Mouse (Mus musculus): ENCODE measurements at regions not wholly inside any gene's neighbourhood (a gene's known extent, or its start where the extent isn't known, plus 50 kb on each side); places are given as distances from the start of the nearest gene placed in this dataset.

- DNase-seq (ENCODE audit: extremely low spot score in 1 of 2, low spot score in 1 of 2): no peak
Measured at GRCm38 (mm10) chrX:158920217-158920616, 289.9 kb upstream of the Rps6ka3 start.

DNA sequence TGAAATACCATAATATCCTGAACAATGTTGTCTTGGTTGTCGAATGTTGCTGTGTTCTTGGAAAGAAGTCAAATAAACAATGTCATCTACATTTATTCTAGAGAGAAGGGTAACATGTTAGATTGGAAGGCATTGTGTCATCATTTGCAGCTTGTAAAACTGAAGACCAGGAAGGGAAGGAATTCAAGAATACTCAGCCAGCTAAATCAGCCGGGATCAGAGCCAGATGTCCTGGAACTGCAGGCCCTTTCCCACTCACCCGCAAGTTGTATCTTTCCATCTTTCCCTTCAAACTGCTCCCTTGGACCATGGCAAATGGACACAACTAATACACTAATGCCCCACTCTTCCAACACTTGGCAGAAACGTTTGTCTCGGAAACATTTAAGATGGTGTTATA lies 288.7 kb upstream of the Rps6ka3 start:
- DNase-seq (ENCODE audit: extremely low spot score in 1 of 2, low spot score in 1 of 2): no peak

DNA sequence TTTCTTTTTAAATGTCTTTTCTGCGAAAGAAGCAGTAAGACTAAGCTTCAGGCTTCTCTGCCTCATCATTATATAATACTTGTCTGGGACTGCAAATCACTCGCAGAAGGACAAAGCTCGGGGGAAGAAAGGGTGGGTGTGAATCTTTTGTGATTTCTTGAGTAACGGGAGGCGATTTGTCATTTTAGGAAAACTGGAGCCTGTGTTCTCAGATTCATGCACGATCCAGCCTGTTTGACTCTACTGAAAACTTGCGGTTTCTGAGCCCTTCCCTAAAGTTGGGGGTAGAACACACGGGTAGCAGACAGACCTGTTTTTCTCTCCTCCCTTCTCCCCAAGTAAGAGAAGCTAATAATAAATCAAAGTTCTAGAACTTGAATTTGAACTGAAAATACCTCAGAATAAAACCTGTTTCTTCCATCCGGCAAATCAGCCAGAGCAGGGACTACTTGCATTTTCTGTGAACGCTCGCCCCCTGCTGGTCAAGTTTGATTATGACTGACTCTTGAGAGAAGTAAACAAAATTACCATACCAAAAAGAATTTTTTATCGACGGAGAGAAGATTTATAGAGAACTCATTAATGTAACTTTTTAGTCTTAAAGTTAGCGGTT lies 288.2 kb upstream of the Rps6ka3 start:
- peak; percentile 69 to 96 for DNase-seq (ENCODE audit: extremely low spot score in 1 of 2, low spot score in 1 of 2)

DNA sequence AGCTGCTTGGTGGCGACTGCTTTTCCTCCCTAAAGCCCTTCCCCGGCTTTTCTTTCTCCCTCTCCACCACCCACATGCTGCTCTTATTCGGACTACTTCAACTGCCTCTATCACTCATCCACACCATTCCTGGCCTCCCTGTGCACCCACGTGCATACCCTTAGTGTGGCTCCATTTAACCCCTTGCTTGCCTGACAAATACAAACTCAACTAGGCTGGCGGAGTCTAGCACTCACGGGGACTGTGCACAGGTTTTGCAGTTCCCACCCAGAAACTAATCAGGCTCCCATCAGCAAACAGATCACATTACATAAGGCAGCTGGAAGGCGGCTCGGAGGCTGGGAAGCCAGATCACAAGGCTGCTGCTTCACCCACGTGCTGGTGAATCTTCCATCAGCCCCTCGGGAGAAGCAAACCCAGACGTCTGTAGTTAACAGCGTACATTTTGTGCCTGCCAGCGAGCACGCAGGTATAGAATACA lies 287.0 kb upstream of the Rps6ka3 start:
- peak; percentile 17 to 24 for DNase-seq (ENCODE audit: extremely low spot score in 1 of 2, low spot score in 1 of 2)

DNA sequence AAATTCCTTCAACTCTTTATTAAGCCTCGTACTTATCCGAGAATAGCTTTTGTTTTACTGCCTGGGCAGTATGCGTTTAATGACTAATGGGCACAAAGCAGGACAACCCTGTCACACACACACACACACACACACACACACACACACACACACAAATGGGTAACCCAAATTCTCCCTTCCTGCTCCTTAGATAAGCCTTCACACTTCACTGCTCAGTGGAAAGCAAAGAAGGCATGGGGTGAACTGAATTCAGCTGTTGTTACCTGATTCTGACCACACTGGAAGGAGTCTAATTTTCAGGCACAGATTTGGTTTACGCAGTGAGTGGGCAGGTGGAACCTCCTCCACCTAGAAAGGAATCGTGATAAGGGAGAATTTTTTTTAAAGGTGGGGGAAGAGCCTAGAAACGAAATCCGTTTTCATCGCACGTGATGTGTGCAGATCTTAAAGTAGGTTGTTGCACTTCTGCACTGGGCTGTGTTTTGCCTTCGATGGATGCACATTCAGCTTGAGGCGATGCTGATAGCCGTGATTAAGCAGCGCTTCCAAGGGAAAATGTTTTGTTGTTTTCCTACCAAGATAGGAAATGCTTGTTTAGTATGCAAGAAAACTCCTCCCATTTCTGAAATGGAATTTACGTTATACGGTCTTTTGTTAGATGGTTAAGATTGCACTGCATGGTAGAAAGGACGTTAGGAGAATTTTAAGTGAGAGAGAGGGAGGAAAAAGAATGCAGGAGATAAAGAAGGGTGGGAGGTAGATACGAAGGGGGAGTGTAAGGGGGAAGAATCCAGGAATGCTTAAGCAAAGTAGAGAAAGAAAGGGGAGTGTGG lies 286.2 kb upstream of the Rps6ka3 start:
- DNase-seq (ENCODE audit: extremely low spot score in 1 of 2, low spot score in 1 of 2): no peak

DNA sequence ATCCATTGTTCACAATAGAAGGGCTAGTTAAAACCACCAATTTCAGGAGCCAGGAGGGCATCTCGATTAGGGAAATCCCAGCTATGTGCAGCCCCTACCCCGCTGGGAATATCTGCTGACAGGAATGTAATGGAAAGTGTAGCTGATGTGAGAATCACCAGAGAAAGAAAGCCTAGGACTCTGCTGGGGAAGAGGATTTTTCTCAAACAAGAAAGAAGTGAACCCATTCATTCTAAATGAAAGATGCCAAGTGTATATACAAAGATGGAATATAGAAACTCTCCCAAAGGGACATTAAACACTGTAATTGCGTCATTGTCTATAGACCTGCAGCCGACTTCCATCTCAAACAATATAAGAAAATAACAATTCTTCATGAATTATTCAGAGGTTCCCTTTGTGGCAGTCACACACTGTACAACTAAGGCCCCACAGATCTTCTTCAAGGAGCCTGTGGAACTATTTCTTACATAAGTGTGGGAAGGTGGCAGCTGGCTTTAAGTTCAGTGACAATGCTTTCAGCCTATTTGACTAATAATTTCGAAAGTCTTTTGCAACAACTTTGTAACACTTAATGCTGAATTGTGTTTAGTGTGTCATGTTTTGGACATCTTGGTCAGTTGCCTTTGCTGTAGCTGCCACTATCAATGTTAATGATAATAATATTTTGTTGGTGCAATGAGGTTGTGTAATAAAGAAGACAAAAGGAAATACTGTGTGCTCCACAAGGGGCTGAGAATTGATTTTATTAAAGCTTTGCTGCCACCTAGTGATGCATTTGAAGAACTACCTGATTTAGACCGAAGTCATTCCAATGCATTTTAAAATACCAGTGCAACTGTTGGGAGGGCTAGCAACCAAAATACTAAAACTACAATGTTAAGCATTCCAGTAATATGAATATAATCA lies 285.4 kb upstream of the Rps6ka3 start:
- no peak for DNase-seq (ENCODE audit: extremely low spot score in 1 of 2, low spot score in 1 of 2)

DNA sequence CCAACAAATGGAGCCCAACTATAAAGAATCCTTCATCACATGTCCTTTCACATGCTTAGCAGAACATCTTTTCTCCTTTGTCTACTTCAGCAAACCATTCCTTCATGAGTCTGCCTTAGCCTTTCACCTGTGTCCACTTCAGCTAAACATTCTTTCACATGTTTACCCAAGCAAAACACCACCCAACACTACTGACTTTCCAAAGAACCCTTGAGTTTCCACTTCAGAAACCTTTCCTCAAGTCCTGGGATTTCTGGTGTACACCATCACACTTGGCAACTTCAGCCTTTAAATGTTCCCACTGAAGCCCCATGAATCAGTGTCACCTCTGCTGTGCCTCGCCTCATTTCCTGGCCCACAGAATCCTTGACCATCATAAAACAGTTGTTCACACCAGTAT lies 278.2 kb upstream of the Rps6ka3 start:
- DNase-seq (ENCODE audit: extremely low spot score in 1 of 2, low spot score in 1 of 2): no peak

- no peak for DNase-seq (ENCODE audit: extremely low spot score in 1 of 2, low spot score in 1 of 2)
Measured at GRCm38 (mm10) chrX:158947191-158947590, 262.9 kb upstream of the Rps6ka3 start.

DNA sequence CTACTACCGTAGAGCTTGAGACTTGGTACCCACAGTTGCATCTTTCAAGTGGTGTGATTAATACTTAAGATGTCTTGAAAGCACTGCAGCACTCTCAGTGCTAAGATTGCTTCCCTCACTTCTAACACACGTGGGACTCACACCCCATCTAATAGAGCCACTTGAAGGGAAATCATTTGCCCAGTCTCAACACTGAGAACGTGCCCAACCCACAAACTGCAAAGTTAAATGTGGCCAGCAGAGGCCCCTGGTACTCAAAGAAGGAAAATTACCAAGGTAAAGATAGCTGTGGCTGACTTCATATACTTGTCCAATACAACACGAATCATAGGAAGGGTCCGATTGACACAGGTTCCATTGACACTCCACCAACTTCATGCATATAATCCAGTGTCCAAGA lies 238.4 kb upstream of the Rps6ka3 start:
- peak in 1 of 2 experiments; percentile 10 for DNase-seq (ENCODE audit: extremely low spot score in 1 of 2, low spot score in 1 of 2)

DNA sequence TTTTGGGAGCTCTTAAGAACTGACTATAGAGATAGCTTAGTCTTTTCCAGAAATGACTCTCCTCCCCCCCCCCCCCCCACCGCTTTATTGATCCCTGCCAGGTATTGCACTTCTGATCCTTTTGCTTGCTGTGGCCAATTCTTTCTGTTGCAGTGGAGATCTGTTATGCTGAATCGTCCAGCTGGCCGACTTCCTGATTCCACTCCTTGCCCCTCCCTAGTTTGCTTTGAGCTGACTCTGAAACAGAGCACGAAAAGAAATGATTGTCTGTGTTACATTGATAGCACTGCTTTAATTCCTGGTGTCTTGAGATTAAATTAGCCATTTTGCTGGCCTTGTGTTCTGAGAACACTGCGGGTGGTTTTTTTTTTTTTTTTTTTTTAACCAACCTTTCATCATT lies 233.5 kb upstream of the Rps6ka3 start:
- no peak for DNase-seq (ENCODE audit: extremely low spot score in 1 of 2, low spot score in 1 of 2)

DNA sequence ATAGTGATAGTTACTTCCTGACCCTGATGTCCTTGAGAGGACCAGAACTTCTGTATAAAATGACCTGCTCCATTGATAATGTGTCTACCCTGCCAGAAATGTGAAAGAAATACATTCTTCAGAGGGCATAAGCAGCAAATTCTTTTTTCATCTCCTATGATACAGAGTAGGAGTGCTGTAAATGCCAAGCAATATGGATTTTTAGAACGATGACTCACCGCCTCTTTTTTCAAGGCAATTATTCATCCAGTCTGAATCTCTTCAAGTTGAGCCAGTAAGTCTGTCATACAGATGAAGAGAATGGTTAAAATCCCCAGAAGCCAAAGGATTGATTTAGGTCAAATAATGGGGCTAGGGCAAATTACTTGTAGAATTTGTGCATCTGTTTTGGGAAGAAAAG lies 225.4 kb upstream of the Rps6ka3 start:
- no peak for DNase-seq (ENCODE audit: extremely low spot score in 1 of 2, low spot score in 1 of 2)

- DNase-seq (ENCODE audit: extremely low spot score in 1 of 2, low spot score in 1 of 2): no peak
Measured at GRCm38 (mm10) chrX:158987676-158988075, 222.4 kb upstream of the Rps6ka3 start.

- DNase-seq (ENCODE audit: extremely low spot score in 1 of 2, low spot score in 1 of 2): no peak
Measured at GRCm38 (mm10) chrX:159018955-159019354, 191.2 kb upstream of the Rps6ka3 start.

- no peak for DNase-seq (ENCODE audit: extremely low spot score in 1 of 2, low spot score in 1 of 2)
Measured at GRCm38 (mm10) chrX:159026311-159026710, 183.8 kb upstream of the Rps6ka3 start.

DNA sequence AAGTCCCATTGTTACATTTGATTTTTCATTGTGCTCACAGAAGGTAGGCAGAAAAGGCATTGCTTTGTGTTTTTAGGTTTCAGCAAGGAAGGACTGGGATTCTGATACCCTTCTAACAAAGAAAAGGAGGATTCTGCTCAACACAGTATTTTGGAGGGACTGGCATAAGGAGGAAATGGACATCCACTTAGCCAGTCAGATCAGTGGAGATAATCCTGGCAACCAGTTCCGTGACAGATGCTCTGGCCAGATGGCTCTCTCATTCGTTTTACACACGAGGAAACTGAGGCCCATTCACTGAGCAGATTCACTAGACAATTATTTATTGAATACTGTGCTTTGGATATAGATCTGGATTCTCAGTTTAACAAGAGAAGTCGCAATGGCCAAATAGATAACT lies 178.2 kb upstream of the Rps6ka3 start:
- DNase-seq (ENCODE audit: extremely low spot score in 1 of 2, low spot score in 1 of 2): no peak

DNA sequence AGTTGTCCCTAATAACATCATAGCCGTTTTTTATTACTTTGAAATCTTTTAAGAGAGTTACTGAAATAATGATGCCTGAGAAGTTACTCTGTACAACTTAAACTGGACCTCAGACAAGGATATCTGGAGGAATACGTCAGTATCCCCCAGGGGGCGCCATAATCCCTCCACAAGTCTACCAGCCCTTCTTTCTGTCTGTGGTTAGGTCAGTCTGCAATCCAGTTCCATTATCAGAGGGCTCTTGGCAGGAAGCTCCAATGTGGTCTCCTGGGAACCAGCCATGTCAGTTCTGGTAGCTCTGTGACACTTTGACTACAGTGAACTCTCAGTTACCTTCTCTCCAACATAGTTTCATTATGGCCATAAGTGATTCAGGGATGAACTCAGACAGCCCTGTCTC lies 166.7 kb upstream of the Rps6ka3 start:
- DNase-seq (ENCODE audit: extremely low spot score in 1 of 2, low spot score in 1 of 2): peak in 1 of 2 experiments; percentile 37

GRCm38 (mm10) chrX:159047876-159048275 lies 162.2 kb upstream of the Rps6ka3 start:
- DNase-seq (ENCODE audit: extremely low spot score in 1 of 2, low spot score in 1 of 2): no peak

GRCm38 (mm10) chrX:159055689-159056461 lies 154.2 kb upstream of the Rps6ka3 start:
- DNase-seq (ENCODE audit: extremely low spot score in 1 of 2, low spot score in 1 of 2): no peak

DNA sequence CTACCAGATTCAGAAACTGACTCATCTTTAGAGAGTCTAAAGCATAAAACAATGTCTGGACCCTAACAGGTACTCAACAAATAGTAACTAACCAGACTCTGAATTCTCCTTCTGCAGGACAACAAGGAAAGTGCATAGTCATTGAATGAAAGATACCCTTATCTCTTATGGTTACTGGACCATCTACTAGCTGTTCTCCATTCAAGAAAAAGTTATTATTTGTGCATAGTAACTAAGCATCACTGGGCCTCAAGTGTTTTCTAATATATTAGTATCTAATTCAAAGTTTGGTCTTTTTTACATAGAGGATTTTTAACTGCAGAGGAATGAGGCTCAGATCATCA lies 153.7 kb upstream of the Rps6ka3 start:
- DNase-seq (ENCODE audit: extremely low spot score in 1 of 2, low spot score in 1 of 2): no peak

DNA sequence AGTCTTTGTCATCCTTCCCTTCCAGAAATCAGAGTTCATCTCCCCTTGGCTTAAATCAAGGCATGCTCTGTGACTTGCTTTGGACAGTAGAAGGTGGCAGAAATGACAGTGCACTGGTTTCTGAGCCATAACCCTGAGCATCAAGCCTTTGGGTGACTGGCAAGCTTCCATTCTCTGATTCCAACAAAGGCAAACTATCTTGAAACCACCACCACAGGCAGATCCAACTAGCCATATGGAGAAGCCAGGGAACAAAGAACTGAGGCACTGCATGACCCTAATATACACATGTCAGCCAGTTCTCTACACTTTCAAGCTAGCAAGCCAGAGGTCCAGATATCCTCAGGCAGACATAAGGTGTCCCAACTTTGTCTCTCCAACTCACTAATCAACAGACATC lies 151.2 kb upstream of the Rps6ka3 start:
- DNase-seq (ENCODE audit: extremely low spot score in 1 of 2, low spot score in 1 of 2): no peak

Measured in layer of hippocampus, postnatal 25 days (tissue).